ENCODE assay signal across 16 mouse cellular contexts in the genomic region with DNA sequence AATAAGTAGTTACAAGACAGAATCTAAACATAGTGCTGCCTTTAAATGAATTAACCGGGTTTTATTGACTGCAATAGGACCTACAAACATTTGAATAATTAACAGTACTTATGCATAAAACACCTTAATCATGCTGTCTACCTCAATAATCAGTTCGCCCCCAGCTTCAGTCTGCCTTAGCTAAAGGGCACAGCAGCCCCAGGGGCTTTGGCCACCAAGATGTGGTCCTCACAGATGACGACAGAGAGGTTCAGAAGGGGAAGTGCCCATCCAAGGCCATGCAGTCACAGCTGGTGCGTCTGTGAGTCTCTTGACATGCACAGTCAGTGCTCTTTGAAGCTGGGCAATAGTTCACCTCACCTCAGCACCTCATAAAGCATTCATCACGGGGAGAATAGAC.
"Had no signal": no experiment of that assay in that cellular context is flagged by ENCODE, and none has a peak within 500 bp of the region (broad histone marks: within the 10 kb centered on the region; RNA-seq: fewer than 3 reads in every experiment).

No protein-coding gene starts in this region.

- H3K4me3 ChIP-seq: layer of hippocampus, adult 2 months; liver, embryonic 13.5 days; midbrain, embryonic 13.5 days; neural tube, embryonic 13.5 days; stomach, embryonic 15.5 days had no signal

- H3K9ac ChIP-seq: liver, embryonic 13.5 days; lung, embryonic 14.5 days; midbrain, embryonic 13.5 days; neural tube, embryonic 13.5 days; stomach, embryonic 15.5 days had no signal

- H3K27me3 ChIP-seq: liver, embryonic 13.5 days; midbrain, embryonic 13.5 days; neural tube, embryonic 13.5 days; stomach, embryonic 15.5 days had no signal

- H3K4me1 ChIP-seq: liver, embryonic 13.5 days; neural tube, embryonic 13.5 days; stomach, embryonic 15.5 days had no signal

- H3K27ac ChIP-seq: kidney, postnatal 0 days; layer of hippocampus, adult 2 months; liver, embryonic 13.5 days; macrophage; midbrain, embryonic 13.5 days; neural tube, embryonic 13.5 days; stomach, embryonic 15.5 days had no signal

- H3K36me3 ChIP-seq: liver, embryonic 13.5 days; midbrain, embryonic 13.5 days; neural tube, embryonic 13.5 days; stomach, embryonic 15.5 days had no signal

- ATAC-seq: lung, postnatal 0 days; midbrain, embryonic 13.5 days had no signal

- H3K9me3 ChIP-seq: liver, embryonic 13.5 days; midbrain, embryonic 13.5 days; neural tube, embryonic 13.5 days; stomach, embryonic 15.5 days had no signal

- DNase-seq: kidney, adult 2 months; kidney, postnatal 25 days; layer of hippocampus, adult 9-11 months; liver, embryonic 13.5 days; lung, embryonic 14.5 days; retina, postnatal 1 day; right cerebral cortex, postnatal 25 days; spleen, adult 18-20 months; thymus, postnatal 25 days had no signal

- H3K4me2 ChIP-seq: liver, embryonic 13.5 days; lung, embryonic 14.5 days; midbrain, embryonic 13.5 days; neural tube, embryonic 13.5 days; stomach, embryonic 15.5 days had no signal
